Mouse (Mus musculus) MEL (cell line): ENCODE data around the gene Glipr1l2.
"Not testable (repeated sequence)": the region's sequence is repeated elsewhere in the genome, so short reads cannot be mapped to it uniquely, and the experiment has no call there.

Experiments used
- CTCF ChIP-seq, 3 experiments: IDR thresholded peaks in 2 of 3; conservative IDR thresholded peaks in 1 of 3; 2 replicates each; pipeline ENCODE4 v1.5.1; 2011 to 2012; ENCODE audit warnings: low read length in 3 of 3, low read depth in 2 of 3, mild to moderate bottlenecking in 2 of 3, improper control_type of control experiment in 1 of 3, inconsistent platforms in 1 of 3, mixed read lengths in 1 of 3, moderate library complexity in 1 of 3; ENCODE audit not compliant: control insufficient read depth in 1 of 3, insufficient read depth in 1 of 3, poor library complexity in 1 of 3, severe bottlenecking in 1 of 3
- EP300 ChIP-seq, 2 experiments: IDR thresholded peaks; 2 replicates each; pipeline ENCODE4 v1.6.1; 2011; ENCODE audit warnings: improper control_type of control experiment in 2 of 2, low read length in 2 of 2, low read depth in 1 of 2, mild to moderate bottlenecking in 1 of 2
- HCFC1 ChIP-seq: IDR thresholded peaks from 2 replicates; pipeline ENCODE4 v1.6.1; 2012; ENCODE audit warnings: low read depth, mild to moderate bottlenecking, inconsistent platforms, low read length, improper control_type of control experiment, moderate library complexity
- MAFK ChIP-seq: IDR thresholded peaks from 2 replicates; pipeline ENCODE4 v1.6.1; 2011; ENCODE audit warnings: low read depth, mild to moderate bottlenecking, low read length, improper control_type of control experiment, borderline replicate concordance
- MYB ChIP-seq: IDR thresholded peaks from 2 replicates; pipeline ENCODE4 v1.6.1; 2011; ENCODE audit warnings: mild to moderate bottlenecking, low read depth, low read length, improper control_type of control experiment
- NELFE ChIP-seq: IDR thresholded peaks from 2 replicates; pipeline ENCODE4 v1.6.1; 2011; ENCODE audit warnings: low read depth, low read length, improper control_type of control experiment
- POLR2A ChIP-seq, 2 experiments: IDR thresholded peaks; 2 replicates each; pipeline ENCODE4 v1.6.1; 2011 to 2012; ENCODE audit warnings: low read length in 2 of 2, mild to moderate bottlenecking in 2 of 2, control low read depth in 1 of 2, improper control_type of control experiment in 1 of 2, low read depth in 1 of 2, moderate library complexity in 1 of 2; ENCODE audit not compliant: control insufficient read depth in 1 of 2, insufficient read depth in 1 of 2, poor library complexity in 1 of 2
- POLR2AphosphoS2 ChIP-seq: IDR thresholded peaks from 2 replicates; pipeline ENCODE4 v1.6.1; 2011; ENCODE audit warnings: low read length, improper control_type of control experiment
- SIN3A ChIP-seq: IDR thresholded peaks from 2 replicates; pipeline ENCODE4 v1.6.1; 2012; ENCODE audit warnings: low read length, improper control_type of control experiment, inconsistent platforms
- USF1 ChIP-seq: IDR thresholded peaks from 2 replicates; pipeline ENCODE4 v1.6.1; 2014; ENCODE audit warnings: low read depth, mild to moderate bottlenecking, inconsistent platforms, low read length, improper control_type of control experiment, moderate library complexity

GRCm38 (mm10) chr10:112125090-112125489, 41.9 kb downstream of the Glipr1l2 start:
- TF ChIP-seq POLR2A (IDR thresholded peaks at IDR 0.05; ENCODE audit: control insufficient read depth in 1 of 2, insufficient read depth in 1 of 2, low read depth in 1 of 2, low read length in 2 of 2, poor library complexity in 1 of 2); CTCF (IDR thresholded peaks at IDR 0.05 in 2 of 3, conservative IDR thresholded peaks at IDR 0.05 in 1 of 3; ENCODE audit: control insufficient read depth in 1 of 3, insufficient read depth in 1 of 3, low read depth in 2 of 3, low read length in 3 of 3, poor library complexity in 1 of 3, severe bottlenecking in 1 of 3); POLR2AphosphoS2; EP300 (IDR thresholded peaks at IDR 0.05; ENCODE audit: low read depth in 1 of 2, low read length in 2 of 2); MAFK; SIN3A; NELFE; MYB; USF1; HCFC1: not testable (repeated sequence)
